Mouse (Mus musculus): ENCODE results near the gene Ppp6r2.
A peak's percentile ranks its signal among the peaks of the same experiment; 100 is the strongest.

Ppp6r2 gene

DNA sequence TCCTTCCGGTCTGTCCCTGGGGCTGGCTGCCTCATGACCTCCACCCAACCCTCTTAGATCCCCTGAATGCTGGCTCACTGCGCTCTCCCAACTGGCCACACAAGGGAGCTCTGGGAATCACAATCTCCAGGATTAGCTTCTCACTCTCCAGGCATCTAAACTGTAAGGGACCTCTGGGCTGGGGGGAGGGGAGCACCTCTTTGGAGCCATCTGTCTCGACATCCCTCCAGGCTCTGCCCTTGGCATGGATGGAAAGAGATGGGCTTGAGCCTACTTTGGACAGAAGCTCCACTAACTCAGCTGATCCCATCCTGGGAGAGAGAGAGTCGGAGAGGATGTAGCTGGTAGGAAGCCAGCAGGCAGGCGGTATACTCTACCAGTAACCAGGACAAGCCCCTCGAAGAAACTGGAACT lies 29.0 kb upstream of the Ppp6r2 start:
- no peak for DNase-seq

DNA sequence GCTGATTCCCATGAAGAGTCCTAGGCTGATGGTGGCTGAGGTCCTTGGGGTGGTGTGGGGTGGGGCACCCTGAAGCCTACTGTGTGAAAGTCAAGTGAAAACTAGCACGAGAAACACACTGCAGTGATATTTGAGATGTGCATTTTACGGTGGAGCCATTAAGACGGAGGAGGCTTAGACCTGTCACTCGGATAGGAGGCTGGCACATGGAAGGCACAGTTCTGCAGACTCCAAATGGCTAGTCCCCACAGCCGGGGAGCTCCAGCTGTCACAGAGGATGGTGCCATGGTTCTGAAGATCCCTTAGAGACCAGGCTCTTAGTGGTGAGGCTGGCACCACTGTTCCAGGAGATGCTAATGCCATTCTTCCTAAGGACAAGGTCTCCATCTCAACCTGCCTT lies 28.5 kb upstream of the Ppp6r2 start:
- DNase-seq, result no peak

DNA sequence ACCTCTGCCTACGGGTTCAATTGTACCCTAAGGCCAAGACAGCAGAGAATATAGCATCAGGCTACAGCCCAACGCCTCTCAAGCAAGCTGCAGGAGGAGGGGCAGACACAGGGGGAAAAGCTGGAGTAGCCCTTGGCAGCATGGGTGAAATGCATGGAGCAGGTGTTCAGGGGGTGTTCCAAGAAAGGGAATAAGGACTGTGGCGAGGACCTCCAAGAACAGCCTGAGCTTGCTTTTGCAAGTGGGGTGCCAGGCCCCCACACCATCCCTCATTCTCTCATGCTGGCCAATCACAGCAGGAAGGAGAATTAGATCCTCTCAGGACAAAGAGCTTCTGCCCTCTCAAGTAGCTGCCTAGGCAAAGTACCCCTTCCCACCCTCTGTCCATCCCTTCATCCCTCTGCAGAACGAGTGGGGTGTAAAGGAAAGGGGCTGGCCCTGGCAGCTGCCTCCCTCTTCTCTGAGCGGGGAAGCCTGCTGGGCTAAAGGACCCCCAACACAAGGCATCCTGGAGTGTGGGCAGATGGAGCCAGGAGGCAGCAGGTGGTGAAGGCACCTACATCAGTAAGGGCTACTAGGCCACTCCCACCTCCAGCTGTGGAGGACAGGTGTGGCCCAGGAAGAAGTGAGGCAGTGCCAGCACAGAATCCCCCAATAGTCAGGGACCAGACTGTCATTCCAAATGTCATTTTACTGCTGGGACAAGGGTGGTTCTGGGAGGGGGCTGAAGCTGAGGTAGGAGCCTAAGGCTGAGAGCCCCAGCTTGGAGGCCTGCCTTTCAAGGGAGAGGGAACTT lies 27.0 kb upstream of the Ppp6r2 start:
- no peak for DNase-seq

DNA sequence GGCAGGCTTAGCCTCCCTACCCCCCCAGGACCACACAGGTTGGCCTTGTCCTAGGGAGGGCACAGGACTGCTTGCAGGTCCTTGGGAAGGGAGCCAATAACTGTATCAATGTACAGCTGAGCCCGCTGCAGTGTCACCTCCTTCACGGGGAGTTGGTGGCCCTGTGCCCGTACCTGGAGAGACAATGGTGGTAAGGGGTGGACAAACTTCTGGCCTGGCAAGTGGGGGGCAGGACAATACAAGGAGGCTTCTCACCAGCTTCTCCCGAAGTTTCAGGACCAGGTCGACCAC lies 26.5 kb upstream of the Ppp6r2 start:
- DNase-seq, result no peak

DNA sequence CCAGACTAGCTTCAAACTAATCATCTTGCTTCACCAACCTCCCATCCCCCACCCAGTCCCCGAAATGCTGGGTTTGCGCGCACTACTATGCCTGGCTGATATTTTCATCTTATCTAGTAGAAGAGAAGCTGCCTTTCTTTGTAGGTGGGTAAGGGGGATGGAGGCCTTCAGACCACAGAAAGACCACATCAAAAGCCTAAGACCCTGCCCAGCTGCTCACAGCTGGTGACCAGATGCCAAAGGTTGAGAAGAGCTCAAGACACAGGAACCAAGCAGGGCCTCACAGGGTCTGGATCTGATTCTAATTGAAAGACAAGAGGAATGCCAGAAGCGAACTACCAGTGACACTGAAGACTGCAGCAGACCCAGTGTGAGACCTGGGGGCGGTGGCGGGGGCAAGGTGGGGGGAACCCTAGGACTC lies 16.1 kb upstream of the Ppp6r2 start:
- DNase-seq, result peak; percentile 16 to 27

DNA sequence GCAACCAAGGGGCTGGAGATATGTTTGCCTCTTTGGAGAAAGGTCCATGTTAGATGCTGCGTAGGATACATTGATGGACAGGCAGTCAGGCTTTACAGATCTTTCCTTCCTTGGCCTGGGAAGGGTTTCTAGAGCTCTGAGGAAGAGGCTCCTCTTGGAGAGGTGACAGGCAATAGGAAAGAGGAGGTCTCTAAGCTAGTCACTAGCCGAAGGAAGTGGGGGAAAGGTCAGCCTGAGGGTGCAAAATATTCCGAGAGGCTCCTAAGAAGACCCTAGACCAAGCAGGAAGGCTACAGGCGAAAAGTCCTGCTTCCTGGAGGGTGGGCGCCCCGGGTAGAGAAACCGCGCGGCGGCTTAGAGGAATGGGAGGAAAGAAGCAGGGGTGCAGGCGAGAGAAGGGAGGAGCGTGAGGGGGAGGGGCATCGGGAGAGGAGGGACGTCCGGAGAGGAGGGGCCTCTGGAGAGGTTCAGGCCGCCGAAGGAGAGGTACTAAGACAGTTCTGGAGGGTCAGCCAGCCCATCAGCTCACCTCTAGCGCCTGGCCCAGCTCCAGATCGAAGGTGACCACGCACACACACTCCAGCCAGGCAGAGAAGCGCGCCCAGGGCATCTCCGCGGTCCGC lies 15.6 kb upstream of the Ppp6r2 start:
- DNase-seq, result peak; percentile 85 to 87

DNA sequence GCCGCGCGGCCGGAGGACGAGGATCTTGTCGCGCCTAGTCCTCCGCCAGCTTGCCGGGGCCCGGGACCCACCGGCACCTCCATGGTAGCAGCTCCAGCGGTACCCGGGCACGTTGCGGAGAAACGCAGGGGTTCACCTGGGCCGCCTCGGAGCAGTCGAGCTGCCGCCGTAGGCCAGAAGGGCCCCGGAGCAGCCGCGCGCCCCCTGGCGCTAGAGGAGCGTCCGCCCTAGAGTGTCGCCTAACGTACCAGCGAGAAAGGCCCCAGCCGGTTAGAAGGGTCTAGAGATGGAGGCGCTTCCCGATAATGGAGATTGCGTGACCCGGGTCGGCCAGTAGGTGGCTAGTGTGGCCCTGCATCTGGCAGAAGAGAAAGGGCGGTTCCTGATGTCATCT lies 15.0 kb upstream of the Ppp6r2 start, which contains the start of gene Dennd6b:
TSS of gene Dennd6b (minus strand) at position 184 of the 394 bp plus-strand sequence.
- DNase-seq, result peak; percentile 97 to 98

DNA sequence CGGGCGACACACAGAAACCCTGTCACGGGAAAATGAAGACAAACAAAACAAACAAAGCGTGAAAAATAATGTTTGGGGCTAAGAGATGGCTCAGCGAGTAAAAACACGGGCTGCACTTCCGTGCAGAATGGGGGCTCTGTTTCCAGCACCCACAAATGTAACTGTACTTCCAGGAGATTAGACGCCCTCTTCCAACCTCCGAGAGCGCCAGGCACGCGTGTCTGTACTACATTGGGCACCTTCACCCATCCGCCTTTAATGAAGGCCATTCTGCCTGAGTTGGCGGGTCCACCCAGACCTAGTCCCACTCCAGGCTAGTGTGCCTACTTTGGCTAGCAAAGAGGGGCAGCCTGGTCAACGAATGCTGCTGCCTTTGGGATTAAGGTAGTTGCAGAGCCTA lies 14.3 kb upstream of the Ppp6r2 start:
- no peak for DNase-seq

DNA sequence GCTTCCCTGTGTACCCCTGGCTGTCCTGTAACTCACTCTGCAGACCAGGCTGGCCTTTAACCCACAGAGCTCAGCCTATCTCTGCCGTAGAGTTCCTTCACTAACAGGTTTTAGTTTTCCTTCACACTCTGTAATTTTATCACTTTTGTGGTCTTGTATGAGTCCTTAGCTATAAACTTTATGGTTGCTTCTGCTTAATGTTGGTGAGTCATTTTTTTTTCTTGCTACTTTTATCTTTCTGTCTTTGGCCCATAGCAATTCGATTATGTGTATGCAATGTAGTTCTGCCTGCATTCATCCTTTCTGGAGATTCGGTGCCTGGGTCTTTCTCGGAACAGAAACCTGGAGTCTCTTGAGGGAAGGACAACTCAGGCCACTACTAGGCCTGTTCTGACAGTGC lies 3.9 kb upstream of the Ppp6r2 start:
- no peak for DNase-seq

DNA sequence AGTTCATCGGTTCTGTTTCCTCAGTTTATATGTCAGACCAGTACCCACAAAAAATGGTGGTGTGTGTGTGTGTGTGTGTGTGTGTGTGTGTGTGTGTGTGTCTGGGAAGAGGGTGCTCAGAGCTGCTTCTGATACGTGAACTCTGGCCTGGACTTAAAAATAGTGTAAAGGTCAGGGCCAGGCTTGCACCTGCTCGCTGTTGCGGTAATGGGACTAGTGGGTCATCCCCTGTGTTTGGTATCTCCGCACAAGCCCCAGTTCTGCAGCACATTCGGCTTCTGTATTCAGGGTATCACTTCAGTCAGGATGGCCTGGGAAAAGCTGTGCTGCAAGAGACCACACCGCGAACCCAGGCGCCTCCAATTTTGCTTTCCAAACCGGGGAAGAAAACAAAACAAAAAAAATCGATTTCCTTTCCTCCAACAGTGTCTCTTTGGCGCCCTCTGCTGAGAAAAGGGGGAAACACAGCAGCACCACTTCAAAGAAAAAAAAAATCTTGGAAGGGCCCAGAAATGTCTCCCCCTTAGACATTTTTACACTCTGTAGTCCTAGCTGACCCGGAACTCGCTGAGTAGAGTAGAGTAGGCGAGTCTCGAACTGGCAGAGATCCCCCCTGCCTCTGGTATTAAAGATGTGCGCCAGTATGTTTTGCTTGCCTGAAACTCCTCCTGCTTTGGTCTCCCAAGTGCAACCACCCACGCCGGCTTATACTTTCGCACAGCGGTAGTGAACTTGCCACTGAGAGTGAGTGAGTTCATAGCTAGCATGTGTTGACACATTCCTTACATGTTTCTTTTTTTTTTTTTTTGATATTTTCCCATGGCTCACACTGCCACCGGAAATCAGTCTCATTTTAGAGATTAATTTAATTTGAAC lies 1.2 kb upstream of the Ppp6r2 start:
- DNase-seq, result peak; percentile 93 to 94

DNA sequence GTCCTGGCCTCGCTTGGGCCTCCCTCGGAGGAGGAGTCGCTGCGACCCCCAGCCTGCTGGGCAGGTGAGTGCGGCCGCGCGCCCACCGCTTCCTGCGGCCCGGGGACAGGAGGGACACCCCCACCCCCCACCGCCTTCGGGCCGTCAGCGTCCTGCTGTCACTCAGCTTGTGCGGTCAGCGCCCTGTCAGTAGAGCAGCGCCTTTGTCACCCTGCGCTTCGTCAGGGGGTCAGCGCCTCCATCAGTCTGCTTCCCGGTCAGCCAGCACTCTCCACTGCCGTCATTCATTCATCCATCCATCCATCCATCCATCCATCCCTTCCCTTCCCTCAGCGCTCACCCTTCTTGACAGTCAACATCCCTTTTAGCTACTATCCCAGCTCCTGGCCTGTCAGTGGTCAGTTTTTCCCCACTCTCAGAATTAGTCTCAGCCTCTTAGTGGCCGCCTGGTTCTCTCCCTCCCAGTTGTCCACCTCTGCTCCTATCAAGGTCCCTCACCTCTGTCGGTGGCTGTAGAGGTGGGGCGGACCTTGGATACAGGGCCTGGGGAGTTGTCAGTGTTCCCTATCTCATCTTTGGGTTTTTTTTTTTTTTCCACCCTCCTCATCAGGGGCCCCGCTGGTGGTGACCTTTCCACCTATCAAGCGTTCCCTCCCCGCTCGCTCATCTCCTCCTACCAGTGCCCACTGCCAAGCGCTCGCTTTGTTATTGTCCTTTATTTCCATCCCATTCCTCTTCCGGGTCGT lies 536 bp downstream of the Ppp6r2 start:
- DNase-seq, result no peak

DNA sequence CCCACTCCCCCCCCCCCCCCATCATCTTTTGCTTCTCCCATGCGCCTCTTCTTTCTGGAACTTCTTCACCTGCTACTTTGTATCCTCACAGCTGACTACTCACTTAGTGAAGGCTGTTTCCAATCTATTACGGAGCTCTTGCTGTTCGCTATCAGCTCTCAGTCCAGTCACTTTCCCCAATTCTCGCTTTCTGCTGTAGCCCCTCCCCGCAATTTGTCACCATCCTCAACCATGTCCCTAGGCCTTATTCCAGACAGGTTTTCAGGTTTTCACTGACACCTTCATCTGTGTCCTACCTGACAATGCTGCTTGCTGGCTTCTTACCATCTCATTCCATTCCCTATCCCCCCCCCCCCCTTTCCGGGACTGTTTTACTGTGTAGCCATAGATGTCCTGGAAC lies 1.1 kb downstream of the Ppp6r2 start:
- no peak for DNase-seq

DNA sequence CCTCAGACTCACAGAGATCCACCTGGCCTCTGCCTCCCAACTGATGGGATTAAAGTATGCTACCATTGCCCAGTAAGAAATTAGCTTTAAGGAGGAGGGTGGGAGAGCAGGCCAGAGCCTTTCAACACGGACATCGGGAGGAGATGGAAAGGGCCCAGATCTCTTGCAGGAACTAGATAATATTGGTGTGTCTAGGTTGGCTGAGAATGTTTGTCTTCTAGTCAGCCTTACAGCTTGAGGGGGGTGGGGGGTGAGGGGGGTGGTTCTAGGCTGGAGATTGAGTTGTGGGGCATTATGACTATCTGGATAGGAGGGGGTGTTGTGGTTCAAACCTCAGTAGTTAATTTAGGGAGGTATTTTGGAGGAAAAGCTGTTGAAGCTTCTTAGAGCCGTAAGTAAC lies 2.2 kb downstream of the Ppp6r2 start:
- DNase-seq, result no peak

DNA sequence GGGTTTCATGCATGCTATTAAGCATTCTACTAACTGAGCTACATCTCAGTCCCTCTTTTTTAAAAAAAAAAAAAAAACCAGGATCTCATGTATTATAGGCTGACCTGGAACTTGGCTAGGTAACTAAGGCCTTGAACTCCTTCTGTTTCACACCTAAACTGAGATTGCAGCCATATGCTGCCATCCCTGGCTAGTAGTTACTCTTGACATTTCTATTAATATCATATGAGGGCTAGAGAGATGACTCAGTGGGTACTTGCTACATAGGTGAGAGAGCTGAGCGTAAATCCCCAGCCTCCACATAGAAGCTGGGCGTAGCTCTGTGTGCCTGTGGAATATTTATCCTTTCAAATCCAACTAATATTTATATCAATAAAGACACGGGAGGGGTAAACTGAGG lies 3.6 kb downstream of the Ppp6r2 start:
- no peak for DNase-seq

DNA sequence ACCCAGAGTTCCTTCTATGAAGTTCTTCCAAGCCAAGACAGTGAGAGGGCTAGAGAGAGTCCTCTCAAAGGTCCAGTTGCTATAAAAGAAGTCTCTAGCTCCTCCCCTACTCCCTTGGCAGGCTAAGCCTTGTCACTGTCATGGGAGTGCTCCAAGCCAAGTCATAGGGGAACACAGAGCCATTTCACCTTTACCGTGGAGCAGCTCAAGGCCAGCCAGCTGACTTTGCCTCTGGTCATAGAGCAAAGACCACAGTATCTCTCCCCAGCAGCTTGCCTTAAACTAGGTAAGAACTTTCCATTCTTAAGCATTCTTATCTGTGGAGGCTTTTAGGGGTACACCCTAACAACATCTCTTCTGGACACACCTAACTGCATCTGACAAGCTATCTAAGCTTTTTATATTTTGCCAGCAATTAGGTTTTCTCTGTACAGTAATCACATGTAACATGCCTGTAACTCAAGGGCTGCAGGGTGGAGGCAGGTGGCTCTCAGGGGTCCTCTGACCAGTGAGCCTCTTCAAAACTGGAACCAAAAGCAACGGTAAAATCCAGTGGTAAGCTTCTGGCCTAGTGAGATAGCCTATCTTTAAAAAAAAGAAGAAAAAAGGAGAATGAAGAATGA lies 4.4 kb downstream of the Ppp6r2 start:
- no peak for DNase-seq

DNA sequence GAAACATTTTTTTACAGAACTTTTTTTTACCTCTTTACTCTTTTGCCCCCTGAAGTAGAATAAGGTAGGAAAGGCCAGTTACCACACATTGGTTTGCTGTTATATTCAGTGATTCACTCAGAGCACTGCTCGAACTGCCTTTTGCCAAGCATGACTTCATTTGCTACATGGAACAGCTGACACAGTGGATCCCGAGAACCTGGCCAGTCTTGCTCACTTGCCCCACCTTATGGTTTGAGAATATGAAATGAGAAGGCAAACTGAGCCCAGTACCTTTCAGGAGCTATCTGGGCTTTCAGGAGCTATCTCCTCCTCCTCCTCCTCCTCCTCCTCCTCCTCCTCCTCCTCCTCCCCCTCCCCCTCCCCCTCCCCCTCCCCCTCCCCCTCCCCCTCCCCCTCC lies 22.2 kb downstream of the Ppp6r2 start:
- DNase-seq, result peak in 1 of 2 experiments; percentile 7

DNA sequence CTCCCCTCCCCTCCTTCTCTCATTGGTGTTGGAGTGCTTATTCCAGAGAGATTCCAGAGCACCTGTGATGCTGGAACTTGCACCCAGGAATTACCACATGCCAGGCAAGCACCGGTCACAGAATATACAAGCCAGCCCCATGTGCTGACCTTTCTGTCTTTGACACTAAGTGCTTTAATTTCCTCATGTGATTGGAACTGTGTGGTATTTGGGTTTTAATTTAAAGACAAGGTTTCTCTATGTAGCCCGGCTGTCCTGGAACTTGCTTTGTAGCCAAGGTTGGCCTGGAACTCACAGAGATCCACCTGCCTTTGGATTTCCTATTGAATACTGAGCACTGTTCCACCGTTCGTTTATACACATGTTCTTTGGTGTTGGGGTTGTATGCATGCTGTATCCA lies 22.7 kb downstream of the Ppp6r2 start:
- no peak for DNase-seq

DNA sequence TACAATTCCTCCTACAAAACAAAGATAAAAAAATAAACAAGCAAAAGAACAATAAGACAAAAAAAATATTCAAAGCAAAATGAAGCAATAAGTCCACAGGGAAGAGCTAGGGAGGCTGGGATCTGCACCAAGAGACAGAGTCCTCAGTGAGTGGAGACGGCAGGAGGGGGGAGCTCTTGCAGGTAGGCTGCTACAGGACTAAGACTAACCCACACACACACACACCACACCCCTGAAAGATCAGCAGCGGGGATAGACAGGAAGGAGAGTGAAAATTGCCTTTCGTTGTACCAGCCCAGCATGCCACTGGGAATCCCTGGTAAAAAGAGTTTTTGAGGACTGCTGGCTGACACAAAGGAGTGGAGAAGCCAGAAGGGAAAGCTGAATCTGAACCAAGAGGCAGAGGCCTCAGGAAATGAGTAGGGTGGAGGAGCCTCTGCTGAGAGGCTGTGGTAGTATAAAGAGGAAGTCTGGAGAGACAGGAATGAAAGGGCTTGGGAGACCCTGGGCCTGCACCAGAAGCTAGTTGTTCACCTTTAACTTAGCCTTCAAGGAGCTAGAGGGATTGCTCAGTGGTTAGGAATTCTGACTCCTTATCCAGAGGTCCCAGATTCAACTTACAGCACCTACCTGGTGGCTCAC lies 28.5 kb downstream of the Ppp6r2 start:
- DNase-seq, result no peak

DNA sequence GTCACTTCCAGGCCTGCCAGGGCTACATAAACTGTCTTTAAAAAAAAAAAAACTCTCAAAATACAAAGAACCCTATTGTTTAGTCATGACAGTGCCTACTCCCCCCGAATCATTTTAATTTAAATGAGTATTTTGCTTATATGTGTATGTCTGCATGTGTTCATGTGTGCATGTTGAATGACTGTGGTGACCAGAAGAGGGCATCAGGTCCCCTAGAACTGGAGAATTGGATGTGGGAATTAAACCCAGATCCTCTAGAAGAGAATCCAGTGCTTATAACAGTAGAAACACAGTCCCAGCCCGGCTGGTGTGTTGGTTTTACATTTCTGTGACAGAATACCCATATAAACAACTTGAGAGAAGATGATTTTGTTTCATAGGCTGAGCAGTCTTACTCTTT lies 29.7 kb downstream of the Ppp6r2 start:
- peak in 1 of 2 experiments; percentile 5 for DNase-seq

DNA sequence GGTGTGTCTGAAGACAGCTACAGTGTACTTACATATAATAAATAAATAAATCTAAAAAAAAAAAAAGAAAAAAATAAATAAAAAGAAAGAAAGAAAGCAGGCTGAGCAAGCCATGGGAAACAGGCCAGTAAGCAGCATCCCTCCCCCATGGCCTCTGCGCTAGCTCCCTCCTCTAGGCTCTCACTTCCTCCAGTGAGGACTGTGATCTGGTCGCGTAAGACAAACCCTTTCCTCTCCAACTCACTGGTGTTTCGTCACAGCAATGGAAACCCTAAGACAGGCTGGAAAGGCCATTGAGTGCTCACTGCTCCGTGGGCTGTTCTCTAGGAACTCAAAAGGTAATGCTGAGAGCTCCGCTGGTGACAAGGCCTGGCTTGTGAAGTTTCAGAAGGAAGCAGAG lies 37.7 kb downstream of the Ppp6r2 start:
- DNase-seq, result no peak

DNA sequence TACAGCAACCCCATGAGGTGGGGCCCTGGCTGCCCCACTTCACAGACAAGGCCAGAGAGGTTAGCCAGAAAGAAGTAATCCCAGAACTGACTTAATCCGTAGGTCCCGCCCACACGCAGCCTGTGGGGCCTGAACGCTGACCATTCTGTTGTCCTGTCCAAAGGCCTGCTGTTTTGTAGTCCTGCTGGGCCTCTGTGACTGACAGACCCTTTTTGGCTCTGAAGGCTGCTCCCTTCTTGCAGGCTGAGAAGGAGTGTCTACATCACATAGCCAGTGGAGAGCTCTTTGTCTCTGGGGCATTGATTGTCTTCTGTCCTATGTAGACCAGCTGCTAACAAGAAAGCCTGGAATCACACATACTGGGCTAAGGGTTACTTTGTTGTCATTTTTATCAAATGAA lies 44.0 kb downstream of the Ppp6r2 start:
- no peak for DNase-seq

DNA sequence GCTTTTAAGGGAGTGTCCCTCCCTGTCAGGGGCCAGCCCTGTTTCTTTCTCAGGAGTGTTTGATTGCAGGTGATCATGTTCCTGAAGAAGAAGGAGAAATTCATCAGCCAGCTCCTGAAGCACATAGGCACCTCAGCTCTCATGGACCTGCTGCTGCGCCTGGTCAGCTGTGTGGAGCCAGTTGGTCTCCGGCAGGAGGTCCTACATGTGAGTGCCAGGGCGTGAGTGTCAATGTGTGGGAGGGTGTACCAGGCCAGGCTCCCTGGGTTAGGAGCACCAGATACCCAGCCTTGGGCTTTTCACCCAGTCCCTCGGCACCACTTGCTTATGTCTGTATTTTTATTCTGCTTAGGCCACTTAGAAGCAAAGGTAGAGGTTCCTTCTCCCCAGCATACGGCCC lies 47.6 kb downstream of the Ppp6r2 start:
- DNase-seq, result no peak

Data from B cell, adult 2 months (primary cell).